Mouse (Mus musculus) kidney, postnatal 14 days (tissue): ENCODE results near the gene Opcml.

ENCODE experiments used
- DNase-seq: peaks from one replicate; pipeline ENCODE4 v3.0.0; 2022; ENCODE audit warnings: mixed read lengths

Opcml gene

GRCm38 (mm10) chr9:28680309-28680708 is 889.7 kb downstream of the Opcml start:
- DNase-seq = no peak

GRCm38 (mm10) chr9:28681252-28682037 is 890.9 kb downstream of the Opcml start:
- no peak for DNase-seq

- no peak for DNase-seq
Measured at GRCm38 (mm10) chr9:28683951-28684470, 893.4 kb downstream of the Opcml start.

- DNase-seq = no peak
Measured at GRCm38 (mm10) chr9:28686942-28687611, 896.5 kb downstream of the Opcml start.

GRCm38 (mm10) chr9:28690134-28690533 is 899.6 kb downstream of the Opcml start:
- DNase-seq = no peak

GRCm38 (mm10) chr9:28705796-28706195 is 915.2 kb downstream of the Opcml start:
- DNase-seq = no peak

- DNase-seq = no peak
Measured at GRCm38 (mm10) chr9:28714544-28714943, 924.0 kb downstream of the Opcml start.

- DNase-seq = no peak
Measured at GRCm38 (mm10) chr9:28720186-28720585, 929.6 kb downstream of the Opcml start.

GRCm38 (mm10) chr9:28731811-28732602 is 941.4 kb downstream of the Opcml start:
- no peak for DNase-seq

GRCm38 (mm10) chr9:28737955-28738354 is 947.4 kb downstream of the Opcml start:
- no peak for DNase-seq

GRCm38 (mm10) chr9:28738451-28738860 is 947.9 kb downstream of the Opcml start:
- no peak for DNase-seq

- DNase-seq = no peak
Measured at GRCm38 (mm10) chr9:28744771-28745170, 954.2 kb downstream of the Opcml start.

GRCm38 (mm10) chr9:28748902-28749301 is 958.3 kb downstream of the Opcml start:
- DNase-seq = peak; percentile 6

GRCm38 (mm10) chr9:28752908-28753307 is 962.3 kb downstream of the Opcml start:
- DNase-seq = no peak

GRCm38 (mm10) chr9:28756841-28757451 is 966.4 kb downstream of the Opcml start:
- no peak for DNase-seq

- no peak for DNase-seq
Measured at GRCm38 (mm10) chr9:28761460-28761859, 970.9 kb downstream of the Opcml start.

GRCm38 (mm10) chr9:28764149-28764548 is 973.6 kb downstream of the Opcml start:
- DNase-seq = no peak

- peak; percentile 3 for DNase-seq
Measured at GRCm38 (mm10) chr9:28776517-28777503, 986.2 kb downstream of the Opcml start.

- no peak for DNase-seq
Measured at GRCm38 (mm10) chr9:28783834-28784233, 993.3 kb downstream of the Opcml start.

GRCm38 (mm10) chr9:28789439-28789838 is 998.9 kb downstream of the Opcml start:
- DNase-seq = no peak

GRCm38 (mm10) chr9:28800100-28800499 is 1009.5 kb downstream of the Opcml start:
- DNase-seq = no peak
